Mouse (Mus musculus) embryonic facial prominence, embryonic 14.5 days (tissue): Measurements from ENCODE around the gene Iqck. TPM values are rescaled to one million over a fixed set of nuclear protein-coding genes. Genes with fewer than 3 reads are reported as not detected.

ENCODE experiments used
- ATAC-seq: fragments of 200-750 bp; cut with Nextera tagmentation; 2 replicates; pipeline ENCODE4 v1.8.0; 2017; ENCODE audit warnings: low read depth, moderate number of reproducible peaks, moderate TSS enrichment
- DNase-seq: peaks from one replicate; pipeline ENCODE4 v3.0.0-alpha.2; 2015; ENCODE audit warnings: low spot score
- H3K27ac ChIP-seq: fragments of 300-500 bp; sonication (generic); replicated peaks from 2 replicates; pipeline ENCODE4 v1.5.1; 2014; ENCODE audit warnings: low read depth, mild to moderate bottlenecking, low read length, moderate library complexity
- H3K27me3 ChIP-seq: fragments of 300-500 bp; sonication (generic); replicated peaks from 2 replicates; pipeline ENCODE4 v1.6.1; 2014; ENCODE audit warnings: low read length; ENCODE audit not compliant: control insufficient read depth, insufficient read depth
- H3K36me3 ChIP-seq: fragments of 300-500 bp; sonication (generic); 2 replicates; pipeline ENCODE4 v1.6.1; 2014; ENCODE audit warnings: low read length, mixed read lengths; ENCODE audit not compliant: control insufficient read depth, insufficient read depth
- H3K4me1 ChIP-seq: fragments of 300-500 bp; sonication (generic); 2 replicates; pipeline ENCODE4 v1.6.1; 2014; ENCODE audit warnings: antibody characterized with exemption, low read length; ENCODE audit not compliant: control insufficient read depth, insufficient read depth
- H3K4me2 ChIP-seq: fragments of 300-500 bp; sonication (generic); 2 replicates; pipeline ENCODE4 v1.6.1; 2014; ENCODE audit warnings: low read depth, mild to moderate bottlenecking, low read length, moderate library complexity, mixed read lengths
- H3K4me3 ChIP-seq: fragments of 300-500 bp; sonication (generic); 2 replicates; pipeline ENCODE4 v1.5.1; 2014; ENCODE audit warnings: low read depth, mild to moderate bottlenecking, low read length
- H3K9ac ChIP-seq: fragments of 300-500 bp; sonication (generic); 2 replicates; pipeline ENCODE4 v1.6.1; 2014; ENCODE audit warnings: low read depth, mild to moderate bottlenecking, low read length, moderate library complexity, mixed read lengths
- H3K9me3 ChIP-seq: fragments of 300-500 bp; sonication (generic); 2 replicates; pipeline ENCODE4 v1.6.1; 2016; ENCODE audit warnings: low read length; ENCODE audit not compliant: control insufficient read depth
- WGBS: fragments of 180-500 bp; shearing (Covaris S2); extraction: QIAGEN DNeasy Blood & Tissue Kit; methylation state at CpG from one replicate; pipeline ENCODE4 v1.1.7; 2014; 5-methylcytosine and 5-hydroxymethylcytosine counted together
- polyA plus RNA-seq: library from polyadenylated mRNA; unstranded; fragments of >200 nt; fragmentation: Nextera tagmentation; extraction: Ambion mirVana; gene quantifications from 2 replicates; pipeline ENCODE4 v1.2.1, GENCODE M21; 2014

Gene Iqck
- polyA plus RNA-seq, 1 experiment from 2014 or later = 4.5 TPM

GRCm38 (mm10) chr7:118964777-118965176 lies 109.2 kb downstream of the Iqck start:
- Histone ChIP-seq H3K9ac (no peak overlapping the region), H3K9me3 (no peaks in the 10 kb centered on the region), H3K27me3 (no peaks in the 10 kb centered on the region), H3K27ac (no peak overlapping the region), H3K4me1 (no peaks in the 10 kb centered on the region), H3K4me3 (no peak overlapping the region), H3K36me3 (no peaks in the 10 kb centered on the region), H3K4me2 (no peak overlapping the region)
- DNase-seq (peak; percentile 51), ATAC-seq (peak; percentile 62; the same call in 1 of the 2 replicates)
- 0% methylated on average over 2 of the region's 3 CpGs for WGBS

DNA sequence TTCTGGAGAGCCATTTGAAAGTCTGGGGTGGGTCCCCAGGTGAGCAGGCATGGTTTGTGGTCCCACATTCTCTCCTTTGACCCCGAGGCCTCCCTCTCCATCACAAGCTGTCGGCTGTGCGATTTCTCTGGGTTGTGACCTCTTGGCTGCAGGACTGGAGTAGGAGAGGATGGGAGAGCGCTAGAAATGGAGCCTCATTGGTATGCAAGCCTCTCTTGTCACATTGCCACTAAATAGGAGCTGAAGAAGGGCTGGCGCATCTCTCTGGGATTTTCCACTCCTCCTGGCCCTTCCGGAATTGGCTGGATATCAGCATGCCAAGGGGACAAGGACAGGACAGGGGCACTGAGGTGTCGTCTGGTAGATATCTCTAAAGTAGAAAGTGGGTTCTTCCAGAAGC lies 109.6 kb downstream of the Iqck start:
- Histone ChIP-seq H3K27me3 (no peaks in the 10 kb centered on the region), H3K36me3 (no peaks in the 10 kb centered on the region), H3K4me3 (no peak overlapping the region), H3K4me2 (no peak overlapping the region), H3K9ac (no peak overlapping the region), H3K9me3 (no peaks in the 10 kb centered on the region), H3K27ac (no peak overlapping the region), H3K4me1 (no peaks in the 10 kb centered on the region)
- WGBS = 30% methylated on average over 7 of the region's 7 CpGs
- DNase-seq (no peak), ATAC-seq (no peak)

DNA sequence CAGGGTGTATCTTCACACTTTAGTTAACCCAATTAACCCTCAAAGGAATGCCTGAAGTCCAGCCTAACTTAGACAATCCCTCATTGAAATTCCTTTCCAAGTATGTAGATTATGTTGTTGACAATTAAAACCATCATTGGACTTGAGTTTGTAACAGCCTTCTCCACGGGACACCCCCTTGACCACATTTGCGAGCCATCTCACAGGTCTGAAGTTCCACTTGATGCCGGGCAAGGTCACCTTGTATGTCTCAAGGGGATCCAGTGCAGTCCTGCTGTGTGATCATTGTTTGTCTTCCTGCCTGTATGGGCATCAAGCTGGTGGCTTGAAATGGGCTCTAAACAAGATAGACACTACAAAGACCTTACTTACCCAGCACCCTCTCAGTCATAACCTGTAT lies 113.3 kb downstream of the Iqck start:
- Histone ChIP-seq H3K4me3 (no peak overlapping the region), H3K27ac (no peak overlapping the region), H3K9me3 (no peaks in the 10 kb centered on the region), H3K27me3 (no peaks in the 10 kb centered on the region), H3K4me2 (no peak overlapping the region), H3K9ac (no peak overlapping the region), H3K36me3 (peaks cover 16% of the 10 kb centered on the region), H3K4me1 (no peaks in the 10 kb centered on the region)
- ATAC-seq (no peak), DNase-seq (no peak)
- WGBS = 86% methylated on average over 3 of the region's 3 CpGs

- H3K36me3 ChIP-seq = peaks cover 34% of the 10 kb centered on the region
- no peaks in the 10 kb centered on the region for H3K9me3 ChIP-seq
- WGBS = 83% methylated on average over 8 of the region's 8 CpGs
- H3K27ac ChIP-seq = no peak overlapping the region
- no peak overlapping the region for H3K9ac ChIP-seq
- no peak for DNase-seq
- H3K4me2 ChIP-seq = no peak overlapping the region
- ATAC-seq = no peak
- H3K27me3 ChIP-seq = no peaks in the 10 kb centered on the region
- no peaks in the 10 kb centered on the region for H3K4me1 ChIP-seq
- H3K4me3 ChIP-seq = no peak overlapping the region
These were observed 115.9 kb downstream of the Iqck start for GRCm38 (mm10) chr7:118971499-118971898.

GRCm38 (mm10) chr7:118972306-118972705 lies 116.8 kb downstream of the Iqck start:
- ATAC-seq = 0 out of 2 replicates have a peak, but pooled peaks have one; percentile 30
- H3K4me1 ChIP-seq = 0 out of 2 replicates have a peak, but pooled peaks cover 2% of the 10 kb centered on the region
- H3K4me3 ChIP-seq = no peak overlapping the region
- peak; percentile 35 for DNase-seq
- 75% methylated on average over 5 of the region's 5 CpGs for WGBS
- H3K27ac ChIP-seq = no peak overlapping the region
- no peak overlapping the region for H3K4me2 ChIP-seq
- H3K36me3 ChIP-seq = peaks cover 38% of the 10 kb centered on the region
- H3K9me3 ChIP-seq = no peaks in the 10 kb centered on the region
- H3K27me3 ChIP-seq = no peaks in the 10 kb centered on the region
- no peak overlapping the region for H3K9ac ChIP-seq

DNA sequence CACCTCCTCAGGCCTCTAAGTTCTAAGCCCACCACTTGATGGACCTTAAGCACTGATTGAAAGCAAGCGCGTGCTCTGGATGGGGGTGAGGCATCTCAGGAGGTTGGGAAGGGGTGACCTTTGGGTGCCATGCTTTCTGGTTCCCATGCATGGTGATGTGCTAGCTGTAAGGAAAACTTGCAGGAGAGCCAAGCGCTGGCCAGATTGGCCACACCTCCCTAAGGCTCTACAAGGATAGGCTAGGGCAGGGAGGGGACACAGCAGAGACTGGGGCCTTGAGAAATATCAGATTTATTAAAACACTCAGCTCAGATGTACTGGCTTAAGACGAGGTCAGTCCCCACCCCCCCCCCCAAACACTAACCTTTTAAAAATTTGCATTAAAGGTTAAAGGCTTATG lies 117.8 kb downstream of the Iqck start:
- DNase-seq (no peak), ATAC-seq (no peak)
- H3K4me3 ChIP-seq = no peak overlapping the region
- H3K4me2 ChIP-seq = no peak overlapping the region
- 0 out of 2 replicates have a peak, but pooled peaks cover 3% of the 10 kb centered on the region for H3K4me1 ChIP-seq
- peaks cover 45% of the 10 kb centered on the region for H3K36me3 ChIP-seq
- H3K27ac ChIP-seq = no peak overlapping the region
- no peaks in the 10 kb centered on the region for H3K9me3 ChIP-seq
- 82% methylated on average over 4 of the region's 4 CpGs for WGBS
- no peaks in the 10 kb centered on the region for H3K27me3 ChIP-seq
- H3K9ac ChIP-seq = no peak overlapping the region

DNA sequence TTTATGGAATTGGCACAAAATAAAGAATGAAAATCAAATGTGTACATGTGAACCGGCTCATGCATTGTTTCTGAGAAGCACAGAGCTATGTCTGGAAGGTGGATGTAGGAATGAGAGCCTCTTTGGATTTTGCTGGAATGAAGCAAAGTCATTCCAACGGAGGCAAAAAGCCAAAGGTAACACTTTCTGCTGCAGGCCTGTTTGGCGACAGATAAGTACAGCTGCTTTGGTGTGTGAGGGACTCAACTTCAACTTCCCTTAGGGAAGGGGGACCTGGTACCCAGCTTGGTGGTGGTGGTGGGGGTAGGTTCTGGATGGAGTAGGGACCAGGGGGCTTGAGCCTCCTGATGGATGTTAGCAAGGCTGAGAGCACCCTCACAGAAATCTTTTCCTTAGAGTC lies 120.3 kb downstream of the Iqck start:
- no peak for ATAC-seq
- Histone ChIP-seq H3K27ac (no peak overlapping the region), H3K27me3 (no peaks in the 10 kb centered on the region), H3K9ac (no peak overlapping the region), H3K36me3 (peaks cover 46% of the 10 kb centered on the region), H3K4me2 (no peak overlapping the region; the same call in 1 of the 2 replicates), H3K4me1 (0 out of 2 replicates have a peak, but pooled peaks cover 3% of the 10 kb centered on the region), H3K9me3 (no peaks in the 10 kb centered on the region), H3K4me3 (no peak overlapping the region)
- DNase-seq = no peak
- WGBS = 75% methylated on average over 3 of the region's 3 CpGs

GRCm38 (mm10) chr7:118976414-118977166 lies 121.0 kb downstream of the Iqck start:
- Histone ChIP-seq H3K9me3 (no peaks in the 10 kb centered on the region), H3K27ac (no peak overlapping the region), H3K27me3 (no peaks in the 10 kb centered on the region), H3K4me1 (0 out of 2 replicates have a peak, but pooled peaks cover 3% of the 10 kb centered on the region), H3K4me2 (peak overlapping the region; percentile 28; the same call in 1 of the 2 replicates), H3K36me3 (peaks cover 49% of the 10 kb centered on the region), H3K4me3 (no peak overlapping the region), H3K9ac (no peak overlapping the region)
- ATAC-seq = peak; percentile 37; the same call in 1 of the 2 replicates
- 38% methylated on average over 14 of the region's 14 CpGs for WGBS
- peak; percentile 52 for DNase-seq

GRCm38 (mm10) chr7:118977167-118977543 lies 121.6 kb downstream of the Iqck start:
- peaks cover 53% of the 10 kb centered on the region for H3K36me3 ChIP-seq
- DNase-seq = no peak
- H3K4me2 ChIP-seq = no peak overlapping the region
- 79% methylated on average over 10 of the region's 10 CpGs for WGBS
- H3K9ac ChIP-seq = no peak overlapping the region
- H3K9me3 ChIP-seq = no peaks in the 10 kb centered on the region
- no peak for ATAC-seq
- no peak overlapping the region for H3K27ac ChIP-seq
- no peaks in the 10 kb centered on the region for H3K27me3 ChIP-seq
- 0 out of 2 replicates have a peak, but pooled peaks cover 3% of the 10 kb centered on the region for H3K4me1 ChIP-seq
- H3K4me3 ChIP-seq = no peak overlapping the region
